In genomic region chr9:56864216-56864729, GRCm38 (mm10) we compare ENCODE assay signal across 8 mouse cellular contexts. TPM values are rescaled to one million over a fixed set of nuclear protein-coding genes. Genes with fewer than 3 reads are reported as not detected.
DNase-seq lines count a peak whose midpoint lies in the region; ATAC-seq lines count a peak whose summit lies in the region.

Odf3l1 (minus strand) TSS chr9:56864679.

- no peak for DNase-seq in neural tube, embryonic 11.5 days (ENCODE audit: low spot score)
- no peak for DNase-seq in neural tube, embryonic 10.5 days (ENCODE audit: extremely low spot score, low spot score)
- DNase-seq in limb, embryonic 10.5 days (ENCODE audit: low spot score) = peak; percentile 44
- DNase-seq in right cerebral cortex, postnatal 36 days (ENCODE audit: low spot score in 2 of 2) = no peak
- DNase-seq in right cerebral cortex, adult 2 months (ENCODE audit: low spot score in 2 of 2) = no peak
- no peak for DNase-seq in cerebellum, postnatal 4 days (ENCODE audit: low spot score in 2 of 2)

- no peak for ATAC-seq in neural tube, embryonic 11.5 days (ENCODE audit: insufficient read depth, low FRiP score, low TSS enrichment)
- no peak for ATAC-seq in heart, embryonic 16.5 days (replicated peaks; ENCODE audit: extremely low read depth, insufficient read depth, low FRiP score)
- ATAC-seq in stomach, embryonic 14.5 days (ENCODE audit: insufficient number of reproducible peaks, insufficient read depth, low FRiP score, low read depth) = no peak

- peaks cover 9% of the 10 kb centered on the region; the same call in 1 of the 2 replicates for H3K4me1 ChIP-seq in neural tube, embryonic 11.5 days (ENCODE audit: control insufficient read depth, insufficient read depth, low read length)
- H3K4me1 ChIP-seq in heart, embryonic 16.5 days (ENCODE audit: control insufficient read depth, insufficient read depth, low read length) = peaks cover 58% of the 10 kb centered on the region
- H3K4me1 ChIP-seq in limb, embryonic 10.5 days = peaks cover 70% of the 10 kb centered on the region
- H3K4me1 ChIP-seq in stomach, embryonic 14.5 days (ENCODE audit: control insufficient read depth, insufficient read depth, low read length) = peaks cover 55% of the 10 kb centered on the region

- peak within 1 kb of the TSS; percentile 51 for H3K4me2 ChIP-seq in neural tube, embryonic 11.5 days (ENCODE audit: low read depth)
- peak within 1 kb of the TSS; percentile 73 for H3K4me2 ChIP-seq in heart, embryonic 16.5 days (ENCODE audit: low read depth, low read length)
- H3K4me2 ChIP-seq in stomach, embryonic 14.5 days (replicated peaks; ENCODE audit: low read depth, low read length) = peak within 1 kb of the TSS; percentile 68

- peak within 1 kb of the TSS; percentile 26 for H3K4me3 ChIP-seq in neural tube, embryonic 11.5 days (ENCODE audit: low read depth, low read length)
- peak within 1 kb of the TSS; percentile 75 for H3K4me3 ChIP-seq in heart, embryonic 16.5 days (ENCODE audit: low read length)
- H3K4me3 ChIP-seq in limb, embryonic 10.5 days = peak within 1 kb of the TSS; percentile 52
- peak within 1 kb of the TSS; percentile 44 for H3K4me3 ChIP-seq in stomach, embryonic 14.5 days (ENCODE audit: low read depth, low read length)

- peaks cover 14% of the 10 kb centered on the region for H3K27me3 ChIP-seq in neural tube, embryonic 11.5 days (ENCODE audit: control insufficient read depth, insufficient read depth, low read length)
- H3K27me3 ChIP-seq in heart, embryonic 16.5 days (ENCODE audit: control insufficient read depth, insufficient read depth, low read length) = no peaks in the 10 kb centered on the region
- H3K27me3 ChIP-seq in limb, embryonic 10.5 days (ENCODE audit: low read depth, poor library complexity, severe bottlenecking) = peaks cover 35% of the 10 kb centered on the region
- no peaks in the 10 kb centered on the region for H3K27me3 ChIP-seq in stomach, embryonic 14.5 days (ENCODE audit: control insufficient read depth, insufficient read depth, low read length)

- peak within 1 kb of the TSS; percentile 29; the same call in 1 of the 2 replicates for H3K9ac ChIP-seq in neural tube, embryonic 11.5 days (ENCODE audit: low read length)
- peak within 1 kb of the TSS; percentile 89 for H3K9ac ChIP-seq in heart, embryonic 16.5 days (ENCODE audit: low read length)
- H3K9ac ChIP-seq in stomach, embryonic 14.5 days (replicated peaks; ENCODE audit: low read depth, low read length) = peak within 1 kb of the TSS; percentile 37; the same call in 1 of the 2 replicates

- no peaks in the 10 kb centered on the region for H3K36me3 ChIP-seq in neural tube, embryonic 11.5 days (ENCODE audit: control insufficient read depth, insufficient read depth, low read length)
- H3K36me3 ChIP-seq in heart, embryonic 16.5 days (ENCODE audit: control insufficient read depth, insufficient read depth) = no peaks in the 10 kb centered on the region
- H3K36me3 ChIP-seq in limb, embryonic 10.5 days = no peaks in the 10 kb centered on the region
- no peaks in the 10 kb centered on the region for H3K36me3 ChIP-seq in stomach, embryonic 14.5 days (ENCODE audit: control insufficient read depth, insufficient read depth, low read length)

- WGBS in neural tube, embryonic 11.5 days = 19% methylated on average over 3 of the region's 3 CpGs
- WGBS in heart, embryonic 16.5 days = 7% methylated on average over 3 of the region's 3 CpGs
- WGBS in limb, embryonic 10.5 days = 10% methylated on average over 3 of the region's 3 CpGs
- 9% methylated on average over 3 of the region's 3 CpGs for WGBS in stomach, embryonic 14.5 days

- no peaks in the 10 kb centered on the region for H3K9me3 ChIP-seq in neural tube, embryonic 11.5 days (ENCODE audit: control insufficient read depth, low read length)
- no peaks in the 10 kb centered on the region for H3K9me3 ChIP-seq in heart, embryonic 16.5 days (replicated peaks; ENCODE audit: control insufficient read depth, low read length)
- no peaks in the 10 kb centered on the region for H3K9me3 ChIP-seq in limb, embryonic 10.5 days (replicated peaks)
- no peaks in the 10 kb centered on the region for H3K9me3 ChIP-seq in stomach, embryonic 14.5 days (ENCODE audit: control insufficient read depth, low read depth, low read length)

- H3K27ac ChIP-seq in neural tube, embryonic 11.5 days (ENCODE audit: low read depth, low read length) = no peak within 1 kb of the TSS
- peak within 1 kb of the TSS; percentile 97 for H3K27ac ChIP-seq in heart, embryonic 16.5 days (ENCODE audit: low read length)
- H3K27ac ChIP-seq in limb, embryonic 10.5 days = peak within 1 kb of the TSS; percentile 77
- peak within 1 kb of the TSS; percentile 52; the same call in 1 of the 2 replicates for H3K27ac ChIP-seq in stomach, embryonic 14.5 days (ENCODE audit: low read length)

RNA-seq across cellular contexts. Expression of gene Odf3l1, which starts in this region (rescaled TPM):
- polyA plus RNA-seq in neural tube, embryonic 11.5 days (2014; fragmentation: Nextera tagmentation; extraction: Ambion mirVana) = not detected in 2 replicates
- 0.22 TPM in 2 replicates for polyA plus RNA-seq in heart, embryonic 16.5 days (2015; fragmentation: Nextera tagmentation; extraction: Ambion mirVana)
- 0.35 TPM in 1 of 2 replicates, not detected in the other for polyA plus RNA-seq in limb, embryonic 10.5 days (2016; fragmentation: Nextera tagmentation; extraction: Ambion mirVana)
- polyA plus RNA-seq in stomach, embryonic 14.5 days (2014; fragmentation: Nextera tagmentation; extraction: Ambion mirVana) = 1.7 and 1.9 TPM in 2 replicates

Comparison
In these comparisons a context has a peak if more than half of its experiments do, and no peak if none do; other contexts are left out.
1. Peak in DNase-seq, H3K4me3 ChIP-seq and H3K27ac ChIP-seq in limb, embryonic 10.5 days; RNA of the gene not detected or under 1 TPM.
2. H3K9ac ChIP-seq: peak in every context shown above with its lines; median percentile 89 in heart, embryonic 16.5 days; 37 in stomach, embryonic 14.5 days; 29 in neural tube, embryonic 11.5 days.